Mouse (Mus musculus): ENCODE results near the gene Bola2. TPM values are rescaled to one million over a fixed set of nuclear protein-coding genes. Genes with fewer than 3 reads are reported as not detected.

The Bola2 gene
- polyA plus RNA-seq (2012; ENCODE audit: low replicate concordance), result 85.0 and 156 TPM in 2 replicates

GRCm38 (mm10) chr7:126695210-126695611 lies at the start of gene Bola2:
Gene Bola2 (plus strand): TSS chr7:126695401.

GRCm38 (mm10) chr7:126649231-126650051 lies 45.8 kb upstream of the Bola2 start, which contains the start of gene Sgf29:
Gene Sgf29 (plus strand): TSS chr7:126649309.

GRCm38 (mm10) chr7:126676207-126676606 lies 19.0 kb upstream of the Bola2 start, which contains the start of gene Sult1a1:
Gene Sult1a1 (minus strand): TSS chr7:126676432.

GRCm38 (mm10) chr7:126695631-126696207 lies 518 bp downstream of the Bola2 start, which contains the start of gene Slx1b:
Gene Slx1b (minus strand): TSS chr7:126695784.

DNA sequence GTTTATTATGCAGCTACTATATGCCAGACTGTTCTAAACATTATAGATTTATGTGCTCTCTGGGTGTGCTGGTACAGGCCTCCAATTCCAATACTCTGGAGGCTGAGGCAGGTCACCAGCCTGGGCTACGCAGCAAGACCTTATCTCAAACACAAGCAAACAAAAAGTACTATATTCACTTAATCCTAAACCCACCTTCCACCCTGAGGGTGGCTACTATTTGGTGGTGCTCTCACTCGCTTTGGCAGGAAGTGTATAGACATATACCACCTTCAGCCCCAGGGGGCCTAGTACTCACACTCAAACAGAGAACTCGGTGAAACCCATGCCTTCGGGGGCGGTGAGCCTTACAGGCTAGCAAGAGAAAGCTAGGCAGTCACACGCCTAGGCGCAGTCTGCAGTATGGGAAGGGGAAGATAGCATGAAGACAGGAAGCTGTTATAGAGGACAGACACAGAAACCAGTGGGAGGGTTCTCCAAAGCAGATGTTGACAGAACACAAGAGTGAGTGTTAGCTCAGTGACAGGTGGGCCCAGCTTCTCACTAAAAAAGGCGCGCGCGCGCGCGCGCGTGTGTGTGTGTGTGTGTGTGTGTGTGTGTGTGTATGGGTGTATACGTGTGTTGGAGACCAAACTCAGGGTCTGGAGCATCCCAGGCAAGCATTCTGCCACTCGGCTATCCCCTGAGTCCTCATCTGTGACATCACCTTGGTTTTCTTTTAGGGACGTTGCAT lies 12.4 kb downstream of the Bola2 start, which contains the start of gene Coro1a:
Coro1a (minus strand) TSS at position 346 of the 733 bp plus-strand sequence.

Other genes with a start within 250 kb of the Bola2 start
- gene Atp2a1, start 232.3 kb upstream of the Bola2 start, polyA plus RNA-seq (2012; ENCODE audit: low replicate concordance), result 0.20 and 0.94 TPM in 2 replicates
- 95.0 and 124 TPM in 2 replicates for gene Sh2b1, start 220.0 kb upstream of the Bola2 start, polyA plus RNA-seq (2012; ENCODE audit: low replicate concordance)
- 18.1 and 40.0 TPM in 2 replicates for gene Tufm, start 208.0 kb upstream of the Bola2 start, polyA plus RNA-seq (2012; ENCODE audit: low replicate concordance)
- 600 and 1,323 TPM in 2 replicates for gene Atxn2l, start 192.0 kb upstream of the Bola2 start, polyA plus RNA-seq (2012; ENCODE audit: low replicate concordance)
- gene Eif3c, start 129.0 kb upstream of the Bola2 start, polyA plus RNA-seq (2012; ENCODE audit: low replicate concordance), result 43.4 and 50.0 TPM in 2 replicates
- 69.9 and 145 TPM in 2 replicates for gene Apobr, start 110.5 kb upstream of the Bola2 start, polyA plus RNA-seq (2012; ENCODE audit: low replicate concordance)
- 26.8 and 44.7 TPM in 2 replicates for gene Cln3, start 109.6 kb upstream of the Bola2 start, polyA plus RNA-seq (2012; ENCODE audit: low replicate concordance)
- gene Il27, start 100.5 kb upstream of the Bola2 start, polyA plus RNA-seq (2012; ENCODE audit: low replicate concordance), result 1.3 TPM in 2 replicates
- gene Nupr1, start 64.5 kb upstream of the Bola2 start, polyA plus RNA-seq (2012; ENCODE audit: low replicate concordance), result 4.9 and 6.8 TPM in 2 replicates
- 27.1 and 73.0 TPM in 2 replicates for gene Sgf29, start 46.1 kb upstream of the Bola2 start, polyA plus RNA-seq (2012; ENCODE audit: low replicate concordance)
- gene Sult1a1, start 19.0 kb upstream of the Bola2 start, polyA plus RNA-seq (2012; ENCODE audit: low replicate concordance), result 0.25 and 2.0 TPM in 2 replicates
- gene Slx1b, start 383 bp downstream of the Bola2 start, polyA plus RNA-seq (2012; ENCODE audit: low replicate concordance), result 3.1 and 7.3 TPM in 2 replicates
- 2,019 and 2,208 TPM in 2 replicates for gene Coro1a, start 12.4 kb downstream of the Bola2 start, polyA plus RNA-seq (2012; ENCODE audit: low replicate concordance)
- 116 and 131 TPM in 2 replicates for gene Mapk3, start 64.2 kb downstream of the Bola2 start, polyA plus RNA-seq (2012; ENCODE audit: low replicate concordance)
- gene Gdpd3, start 70.9 kb downstream of the Bola2 start, polyA plus RNA-seq (2012; ENCODE audit: low replicate concordance), result 2.9 and 4.6 TPM in 2 replicates
- gene Ypel3, start 81.6 kb downstream of the Bola2 start, polyA plus RNA-seq (2012; ENCODE audit: low replicate concordance), result 614 and 1,558 TPM in 2 replicates
- 20.6 and 32.8 TPM in 2 replicates for gene Tbx6, start 86.1 kb downstream of the Bola2 start, polyA plus RNA-seq (2012; ENCODE audit: low replicate concordance)
- 144 and 186 TPM in 2 replicates for gene Ppp4c, start 97.1 kb downstream of the Bola2 start, polyA plus RNA-seq (2012; ENCODE audit: low replicate concordance)
- 0.18 TPM in 1 of 2 replicates, not detected in the other for gene Fam57b, start 102.3 kb downstream of the Bola2 start, polyA plus RNA-seq (2012; ENCODE audit: low replicate concordance)
- not detected in 2 replicates for gene 4930451I11Rik, start 136.2 kb downstream of the Bola2 start, polyA plus RNA-seq (2012; ENCODE audit: low replicate concordance)
- not detected in 2 replicates for gene Doc2a, start 152.0 kb downstream of the Bola2 start, polyA plus RNA-seq (2012; ENCODE audit: low replicate concordance)
- 46.3 and 48.6 TPM in 2 replicates for gene Hirip3, start 166.6 kb downstream of the Bola2 start, polyA plus RNA-seq (2012; ENCODE audit: low replicate concordance)
- gene Ino80e, start 167.0 kb downstream of the Bola2 start, polyA plus RNA-seq (2012; ENCODE audit: low replicate concordance), result 411 and 521 TPM in 2 replicates
- 190 and 438 TPM in 2 replicates for gene Taok2, start 189.3 kb downstream of the Bola2 start, polyA plus RNA-seq (2012; ENCODE audit: low replicate concordance)
- gene Tmem219, start 227.5 kb downstream of the Bola2 start, polyA plus RNA-seq (2012; ENCODE audit: low replicate concordance), result 94.2 and 130 TPM in 2 replicates
- gene Kctd13, start 233.5 kb downstream of the Bola2 start, polyA plus RNA-seq (2012; ENCODE audit: low replicate concordance), result 30.5 and 84.4 TPM in 2 replicates